12 mouse cellular contexts compared by ENCODE assay signal in genomic region chr1:152258258-152258657, GRCm38 (mm10).
"Had no signal": no experiment of that assay in that cellular context is flagged by ENCODE, and none has a peak within 500 bp of the region (broad histone marks: within the 10 kb centered on the region; RNA-seq: fewer than 3 reads in every experiment).

No protein-coding gene starts in this region.

- H3K9me3 ChIP-seq: limb, embryonic 13.5 days; neural tube, embryonic 13.5 days had no signal

- H3K27ac ChIP-seq: kidney, postnatal 0 days; limb, embryonic 13.5 days; liver, embryonic 14.5 days; neural tube, embryonic 13.5 days had no signal

- H3K36me3 ChIP-seq: limb, embryonic 13.5 days; neural tube, embryonic 13.5 days had no signal

- H3K4me3 ChIP-seq: limb, embryonic 13.5 days; neural tube, embryonic 13.5 days had no signal

- H3K9ac ChIP-seq: limb, embryonic 13.5 days; liver, embryonic 14.5 days; neural tube, embryonic 13.5 days had no signal

- H3K27me3 ChIP-seq: limb, embryonic 13.5 days; neural tube, embryonic 13.5 days had no signal

- H3K4me2 ChIP-seq: limb, embryonic 13.5 days; neural tube, embryonic 13.5 days had no signal

- DNase-seq: kidney, adult 11 months; kidney, adult 9 months; kidney, postnatal 36 days; layer of hippocampus, adult 9-11 months; layer of hippocampus, postnatal 36 days; lung, adult 18-20 months; right cerebral cortex, postnatal 14 days; thymus, postnatal 36 days had no signal
